In the genomic region with DNA sequence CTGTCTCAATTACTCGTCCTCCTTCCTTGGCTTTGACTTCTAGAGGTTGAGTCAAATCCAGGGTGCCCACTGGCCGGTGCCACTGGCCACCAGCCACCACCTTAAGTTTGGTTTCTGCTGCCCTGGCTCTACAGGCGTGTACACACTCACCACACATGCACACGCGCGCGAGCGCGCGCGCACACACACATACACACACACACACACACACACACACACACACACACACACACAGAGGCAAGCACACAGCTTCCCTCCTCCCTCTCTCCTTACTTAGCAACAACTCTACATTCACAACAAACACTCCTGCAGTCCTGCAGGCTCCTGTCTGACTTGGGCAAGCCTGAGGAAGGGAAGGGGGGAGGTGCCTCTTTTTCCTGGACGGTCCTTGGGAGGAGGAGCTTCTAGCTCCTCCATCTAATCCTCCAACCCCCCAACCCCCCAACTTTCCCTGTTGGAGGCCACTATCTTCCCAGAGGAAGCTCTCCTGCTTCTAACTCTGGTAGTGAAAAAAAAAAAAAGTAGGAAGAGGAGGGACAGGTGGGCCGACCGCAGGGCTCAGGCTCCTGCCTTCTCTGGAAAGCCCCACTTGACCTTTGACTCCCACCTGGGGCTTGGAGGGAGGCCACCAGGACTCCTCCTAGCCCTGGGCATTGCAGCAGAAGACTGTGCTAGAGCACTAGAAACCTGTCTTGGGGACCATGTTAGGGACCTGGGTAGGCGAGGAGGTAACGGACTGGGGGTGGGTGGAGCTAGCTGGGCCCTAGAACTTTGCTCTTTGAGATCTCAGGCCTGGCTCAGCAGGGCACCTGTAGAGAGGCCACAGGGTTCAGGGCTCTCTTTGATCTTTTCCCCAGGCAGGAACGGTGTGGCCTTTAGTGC, we compare ENCODE assay signal across 8 mouse cellular contexts. TPM values are rescaled to one million over a fixed set of nuclear protein-coding genes. Genes with fewer than 3 reads are reported as not detected.
DNase-seq lines count a peak whose midpoint lies in the region; ATAC-seq and TF ChIP-seq lines count a peak whose summit lies in the region.

No protein-coding gene starts in this region.

- H3K4me2 ChIP-seq in midbrain, embryonic 15.5 days: peak overlapping the region; percentile 93

- no peak for TF ChIP-seq POLR2A in thymus, adult 2 months (IDR thresholded peaks at IDR 0.05; ENCODE audit: control insufficient read depth, extremely low read depth, insufficient read depth, low read length, poor library complexity)

- peak overlapping the region; percentile 96 for H3K27ac ChIP-seq in limb, embryonic 10.5 days
- peak overlapping the region; percentile 76 for H3K27ac ChIP-seq in midbrain, embryonic 15.5 days
- H3K27ac ChIP-seq in thymus, adult 2 months (ENCODE audit: control insufficient read depth, insufficient read depth, low read length): no peak overlapping the region

- peak overlapping the region; percentile 14; the same call in 1 of the 2 replicates for H3K9ac ChIP-seq in midbrain, embryonic 15.5 days

- no peak for ATAC-seq in midbrain, embryonic 15.5 days (replicated peaks)

- no peak for TF ChIP-seq CTCF in thymus, adult 2 months (IDR thresholded peaks at IDR 0.05; ENCODE audit: borderline replicate concordance, control insufficient read depth, extremely low read depth, insufficient read depth, low read length, poor library complexity)

- peak; percentile 7 for DNase-seq in ovary, adult 18-20 months (ENCODE audit: low spot score)
- no peak for DNase-seq in ovary, postnatal 14 days (ENCODE audit: low spot score)
- peak; percentile 57 for DNase-seq in embryo, embryonic 9.5 days (ENCODE audit: extremely low spot score)
- DNase-seq in heart, postnatal 4 days: peak; percentile 55
- peak; percentile 37 for DNase-seq in limb, embryonic 10.5 days (ENCODE audit: low spot score)
- DNase-seq in left cerebral cortex, adult 9 months (ENCODE audit: low spot score in 2 of 2): no peak
- no peak for DNase-seq in thymus, adult 2 months

- no peaks in the 10 kb centered on the region for H3K9me3 ChIP-seq in limb, embryonic 10.5 days (replicated peaks)
- H3K9me3 ChIP-seq in midbrain, embryonic 15.5 days: no peaks in the 10 kb centered on the region

- peaks cover 18% of the 10 kb centered on the region for H3K36me3 ChIP-seq in limb, embryonic 10.5 days
- no peaks in the 10 kb centered on the region for H3K36me3 ChIP-seq in midbrain, embryonic 15.5 days (replicated peaks)
- H3K36me3 ChIP-seq in thymus, adult 2 months (ENCODE audit: control insufficient read depth, insufficient read depth, low read length): no peaks in the 10 kb centered on the region

- peaks cover 100% of the 10 kb centered on the region for H3K4me1 ChIP-seq in limb, embryonic 10.5 days
- peaks cover 87% of the 10 kb centered on the region for H3K4me1 ChIP-seq in midbrain, embryonic 15.5 days
- H3K4me1 ChIP-seq in thymus, adult 2 months (replicated peaks; ENCODE audit: control insufficient read depth, insufficient read depth, low read length): peaks cover 63% of the 10 kb centered on the region

- H3K4me3 ChIP-seq in limb, embryonic 10.5 days: peak overlapping the region; percentile 94
- peak overlapping the region; percentile 14; the same call in 1 of the 2 replicates for H3K4me3 ChIP-seq in midbrain, embryonic 15.5 days
- H3K4me3 ChIP-seq in thymus, adult 2 months (ENCODE audit: control insufficient read depth, insufficient read depth, low read length): no peak overlapping the region

- WGBS in limb, embryonic 10.5 days: 14% methylated on average over 17 of the region's 17 CpGs
- WGBS in midbrain, embryonic 15.5 days: 17% methylated on average over 17 of the region's 17 CpGs
- whole genome bisulfite sequencing in thymus, adult 2 months: 78% methylated on average over 17 of the region's 17 CpGs

- no peaks in the 10 kb centered on the region for H3K27me3 ChIP-seq in limb, embryonic 10.5 days (ENCODE audit: low read depth, poor library complexity, severe bottlenecking)
- no peaks in the 10 kb centered on the region for H3K27me3 ChIP-seq in midbrain, embryonic 15.5 days (replicated peaks)
- H3K27me3 ChIP-seq in thymus, adult 2 months (ENCODE audit: control insufficient read depth, insufficient read depth, low read length): no peaks in the 10 kb centered on the region

RNA-seq across cellular contexts. Expression of a gene that starts 7.7 kb away (rescaled TPM):
- total RNA-seq in heart, postnatal 4 days (2021): 10 to 100 TPM; 56.8 to 64.0 TPM
- 9.0 and 12.1 TPM in 2 replicates for polyA plus RNA-seq in limb, embryonic 10.5 days (2016; fragmentation: Nextera tagmentation; extraction: Ambion mirVana)
- 12.5 and 13.0 TPM in 2 replicates for polyA plus RNA-seq in midbrain, embryonic 15.5 days (2015; fragmentation: Nextera tagmentation; extraction: Ambion mirVana)
- 38.7 and 50.4 TPM in 2 replicates for polyA plus RNA-seq in thymus, adult 2 months (2012; rRNA removed)

RNA-seq across cellular contexts. Expression of a gene that starts 35.6 kb away (rescaled TPM):
- total RNA-seq in heart, postnatal 4 days (2021): not detected
- 0.36 TPM in 1 of 2 replicates, not detected in the other for polyA plus RNA-seq in limb, embryonic 10.5 days (2016; fragmentation: Nextera tagmentation; extraction: Ambion mirVana)
- polyA plus RNA-seq in midbrain, embryonic 15.5 days (2015; fragmentation: Nextera tagmentation; extraction: Ambion mirVana): not detected in 2 replicates
- polyA plus RNA-seq in thymus, adult 2 months (2012; rRNA removed): 1.4 and 1.6 TPM in 2 replicates

RNA-seq across cellular contexts. Expression of a gene that starts 49.4 kb away (rescaled TPM):
- not detected for total RNA-seq in heart, postnatal 4 days (2021)
- not detected in 2 replicates for polyA plus RNA-seq in limb, embryonic 10.5 days (2016; fragmentation: Nextera tagmentation; extraction: Ambion mirVana)
- not detected in 2 replicates for polyA plus RNA-seq in midbrain, embryonic 15.5 days (2015; fragmentation: Nextera tagmentation; extraction: Ambion mirVana)
- polyA plus RNA-seq in thymus, adult 2 months (2012; rRNA removed): 0.08 and 0.22 TPM in 2 replicates

Comparison
In these comparisons a context has a peak if more than half of its experiments do, and no peak if none do; other contexts are left out.
1. DNase-seq: peak in ovary, adult 18-20 months (single experiment), embryo, embryonic 9.5 days (single experiment), heart, postnatal 4 days (single experiment) and limb, embryonic 10.5 days (single experiment); none in ovary, postnatal 14 days (single experiment), left cerebral cortex, adult 9 months (0 of 2) and thymus, adult 2 months (single experiment).